Mouse (Mus musculus) forebrain, embryonic 14.5 days (tissue): ENCODE measurements at regions not wholly inside any gene's neighbourhood (a gene's known extent, or its start where the extent isn't known, plus 50 kb on each side); places are given as distances from the start of the nearest gene placed in this dataset.

Source experiments
- ATAC-seq: fragments of 200-750 bp; cut with Nextera tagmentation; 2 replicates; pipeline ENCODE4 v1.8.0; 2017; ENCODE audit warnings: mild to moderate bottlenecking, moderate library complexity
- DNase-seq: peaks from one replicate; pipeline ENCODE4 v3.0.0-alpha.2; 2015; ENCODE audit warnings: low spot score
- H3K27ac ChIP-seq: fragments of 300-500 bp; sonication (generic); 2 replicates; pipeline ENCODE4 v1.5.1; 2014; ENCODE audit warnings: low read depth, mild to moderate bottlenecking, control low read depth, low read length, moderate library complexity
- H3K27me3 ChIP-seq: fragments of 300-500 bp; sonication (generic); replicated peaks from 2 replicates; pipeline ENCODE4 v1.6.1; 2014; ENCODE audit warnings: low read length, control low read depth, mixed read lengths; ENCODE audit not compliant: control insufficient read depth, insufficient read depth
- H3K36me3 ChIP-seq: fragments of 300-500 bp; sonication (generic); 2 replicates; pipeline ENCODE4 v1.6.1; 2014; ENCODE audit warnings: low read length, control low read depth; ENCODE audit not compliant: control insufficient read depth, insufficient read depth
- H3K4me1 ChIP-seq: fragments of 300-500 bp; sonication (generic); 2 replicates; pipeline ENCODE4 v1.6.1; 2014; ENCODE audit warnings: antibody characterized with exemption, low read length, control low read depth; ENCODE audit not compliant: control insufficient read depth, insufficient read depth
- H3K4me2 ChIP-seq: fragments of 300-500 bp; sonication (generic); 2 replicates; pipeline ENCODE4 v1.6.1; 2014; ENCODE audit warnings: mild to moderate bottlenecking, control low read depth, low read length
- H3K4me3 ChIP-seq: fragments of 300-500 bp; sonication (generic); 2 replicates; pipeline ENCODE4 v1.5.1; 2014; ENCODE audit warnings: low read depth, low read length, control low read depth
- H3K9ac ChIP-seq: fragments of 300-500 bp; sonication (generic); 2 replicates; pipeline ENCODE4 v1.6.1; 2014; ENCODE audit warnings: mild to moderate bottlenecking, low read length, control low read depth, moderate library complexity
- H3K9me3 ChIP-seq: fragments of 300-500 bp; sonication (generic); replicated peaks from 2 replicates; pipeline ENCODE4 v1.6.1; 2016; ENCODE audit warnings: low read length, control low read depth, mixed read lengths; ENCODE audit not compliant: control insufficient read depth
- WGBS: fragments of 180-500 bp; shearing (Covaris S2); extraction: QIAGEN DNeasy Blood & Tissue Kit; methylation state at CpG from one replicate; pipeline ENCODE4 v1.1.7; 2014; 5-methylcytosine and 5-hydroxymethylcytosine counted together

- 40% methylated on average over 5 of the region's 5 CpGs for WGBS
- Histone ChIP-seq H3K27me3 (no peaks in the 10 kb centered on the region), H3K9me3 (no peaks in the 10 kb centered on the region), H3K4me2 (no peak overlapping the region), H3K27ac (no peak overlapping the region), H3K9ac (no peak overlapping the region), H3K36me3 (no peaks in the 10 kb centered on the region), H3K4me1 (peaks cover 14% of the 10 kb centered on the region), H3K4me3 (no peak overlapping the region)
- 0 out of 2 replicates have a peak, but pooled peaks have one; percentile 13 for ATAC-seq
- DNase-seq, result no peak
Measured at GRCm38 (mm10) chr3:9884691-9885354, 203.1 kb upstream of the Gm9833 start.

- H3K36me3 ChIP-seq, result no peaks in the 10 kb centered on the region
- no peak overlapping the region for H3K9ac ChIP-seq
- H3K9me3 ChIP-seq, result no peaks in the 10 kb centered on the region
- H3K27me3 ChIP-seq, result no peaks in the 10 kb centered on the region
- DNase-seq, result peak; percentile 91
- H3K4me3 ChIP-seq, result no peak overlapping the region
- ATAC-seq, result peak; percentile 83
- no peak overlapping the region for H3K27ac ChIP-seq
- peaks cover 14% of the 10 kb centered on the region for H3K4me1 ChIP-seq
- no peak overlapping the region for H3K4me2 ChIP-seq
- WGBS, result 15% methylated on average over 8 of the region's 8 CpGs
Measured at GRCm38 (mm10) chr3:9885565-9885964, 202.3 kb upstream of the Gm9833 start.

GRCm38 (mm10) chr3:9886077-9886476 lies 201.8 kb upstream of the Gm9833 start:
- no peak overlapping the region for H3K4me2 ChIP-seq
- peak; percentile 57; the same call in 1 of the 2 replicates for ATAC-seq
- H3K27me3 ChIP-seq, result no peaks in the 10 kb centered on the region
- no peak overlapping the region for H3K9ac ChIP-seq
- peaks cover 14% of the 10 kb centered on the region for H3K4me1 ChIP-seq
- DNase-seq, result peak; percentile 35
- H3K4me3 ChIP-seq, result no peak overlapping the region
- H3K27ac ChIP-seq, result no peak overlapping the region
- H3K9me3 ChIP-seq, result no peaks in the 10 kb centered on the region
- WGBS, result 39% methylated on average over 4 of the region's 4 CpGs
- H3K36me3 ChIP-seq, result no peaks in the 10 kb centered on the region

- 73% methylated on average over 10 of the region's 10 CpGs for WGBS
- DNase-seq (no peak), ATAC-seq (peak; percentile 49; the same call in 1 of the 2 replicates)
- Histone ChIP-seq H3K9me3 (no peaks in the 10 kb centered on the region), H3K4me3 (no peak overlapping the region), H3K4me2 (no peak overlapping the region), H3K27me3 (no peaks in the 10 kb centered on the region), H3K4me1 (peaks cover 14% of the 10 kb centered on the region), H3K27ac (no peak overlapping the region), H3K9ac (no peak overlapping the region), H3K36me3 (no peaks in the 10 kb centered on the region)
Measured at GRCm38 (mm10) chr3:9886765-9887626, 200.9 kb upstream of the Gm9833 start.

- Histone ChIP-seq H3K27me3 (no peaks in the 10 kb centered on the region), H3K9me3 (no peaks in the 10 kb centered on the region), H3K4me1 (peaks cover 14% of the 10 kb centered on the region), H3K27ac (no peak overlapping the region), H3K9ac (no peak overlapping the region), H3K36me3 (no peaks in the 10 kb centered on the region), H3K4me2 (no peak overlapping the region), H3K4me3 (no peak overlapping the region)
- WGBS, result 70% methylated on average over 2 of the region's 2 CpGs
- no peak for ATAC-seq
- no peak for DNase-seq
Measured at GRCm38 (mm10) chr3:9887627-9887994, 200.3 kb upstream of the Gm9833 start.

- no peaks in the 10 kb centered on the region for H3K27me3 ChIP-seq
- no peak overlapping the region for H3K27ac ChIP-seq
- 89% methylated on average over 5 of the region's 5 CpGs for WGBS
- H3K36me3 ChIP-seq, result no peaks in the 10 kb centered on the region
- no peak for DNase-seq
- no peaks in the 10 kb centered on the region for H3K9me3 ChIP-seq
- peaks cover 14% of the 10 kb centered on the region for H3K4me1 ChIP-seq
- H3K4me2 ChIP-seq, result no peak overlapping the region
- no peak overlapping the region for H3K4me3 ChIP-seq
- no peak for ATAC-seq
- no peak overlapping the region for H3K9ac ChIP-seq
Measured at GRCm38 (mm10) chr3:9888051-9888450, 199.9 kb upstream of the Gm9833 start.

GRCm38 (mm10) chr3:9892884-9893494 lies 194.9 kb upstream of the Gm9833 start:
- Histone ChIP-seq H3K4me1 (no peaks in the 10 kb centered on the region), H3K9me3 (no peaks in the 10 kb centered on the region), H3K4me3 (no peak overlapping the region), H3K36me3 (no peaks in the 10 kb centered on the region), H3K27ac (no peak overlapping the region), H3K9ac (no peak overlapping the region), H3K27me3 (no peaks in the 10 kb centered on the region), H3K4me2 (no peak overlapping the region)
- ATAC-seq, result peak; percentile 40
- WGBS, result 17% methylated on average over 4 of the region's 4 CpGs
- peak; percentile 60 for DNase-seq

- ATAC-seq (no peak), DNase-seq (no peak)
- no peak overlapping the region for H3K9ac ChIP-seq
- H3K27ac ChIP-seq, result no peak overlapping the region
- no peak overlapping the region for H3K4me2 ChIP-seq
- H3K27me3 ChIP-seq, result no peaks in the 10 kb centered on the region
- H3K4me3 ChIP-seq, result no peak overlapping the region
- no peaks in the 10 kb centered on the region for H3K4me1 ChIP-seq
- WGBS, result 94% methylated on average over 11 of the region's 11 CpGs
- H3K36me3 ChIP-seq, result no peaks in the 10 kb centered on the region
- H3K9me3 ChIP-seq, result no peaks in the 10 kb centered on the region
Measured at GRCm38 (mm10) chr3:9895396-9896135, 192.3 kb upstream of the Gm9833 start.
